Mouse (Mus musculus) CH12.LX (cell line): ENCODE results near the gene Gm867. TPM values are rescaled to one million over a fixed set of nuclear protein-coding genes. Genes with fewer than 3 reads are reported as not detected.
A peak's percentile ranks its signal among the peaks of the same experiment; 100 is the strongest.

Source experiments
- DNase-seq: peaks from one replicate; pipeline ENCODE4 v3.0.0-alpha.2; 2013; ENCODE audit errors: extremely low read depth
- H3K27ac ChIP-seq: 2 replicates; pipeline ENCODE4 v1.5.1; 2012; ENCODE audit warnings: low read depth, mild to moderate bottlenecking, control low read depth, moderate library complexity; ENCODE audit not compliant: insufficient read depth
- H3K27me3 ChIP-seq: replicated peaks from 2 replicates; pipeline ENCODE3; 2012; ENCODE audit warnings: inconsistent platforms
- H3K36me3 ChIP-seq, 2 experiments: replicated peaks in 1 of 2; 2 replicates each; pipeline versions ENCODE3 to v1.6.1; 2012; ENCODE audit warnings: inconsistent platforms in 1 of 2, low read length in 1 of 2, mild to moderate bottlenecking in 1 of 2, mixed read lengths in 1 of 2, moderate library complexity in 1 of 2; ENCODE audit not compliant: control insufficient read depth in 1 of 2, insufficient read depth in 1 of 2
- H3K4me1 ChIP-seq, 2 experiments: 2 replicates each; pipeline ENCODE4 v1.6.1; 2012; ENCODE audit warnings: inconsistent platforms in 1 of 2, moderate library complexity in 1 of 2; ENCODE audit not compliant: insufficient read depth in 2 of 2, control insufficient read depth in 1 of 2
- H3K4me2 ChIP-seq: 2 replicates; pipeline ENCODE4 v1.6.1; 2012; ENCODE audit warnings: low read depth, mild to moderate bottlenecking, control low read depth; ENCODE audit not compliant: poor library complexity, insufficient read depth, severe bottlenecking
- H3K4me3 ChIP-seq, 3 experiments: fragments of 150-350 bp in 1 of 3; sonication (generic) in 1 of 3; replicated peaks in 1 of 3; 2 replicates each; pipeline versions ENCODE3 to v1.5.1; 2011 to 2012; ENCODE audit warnings: low read depth in 2 of 3, low read length in 2 of 3, mild to moderate bottlenecking in 2 of 3, moderate library complexity in 2 of 3, control low read depth in 1 of 3, improper control_type of control experiment in 1 of 3, inconsistent platforms in 1 of 3, mixed read lengths in 1 of 3; ENCODE audit not compliant: poor library complexity in 1 of 3
- H3K79me2 ChIP-seq: replicated peaks from 2 replicates; pipeline ENCODE4 v1.6.1; 2012; ENCODE audit warnings: mild to moderate bottlenecking, moderate library complexity; ENCODE audit not compliant: control insufficient read depth, poor library complexity, insufficient read depth, severe bottlenecking; ENCODE audit errors: extremely low read depth
- H3K9ac ChIP-seq: 2 replicates; pipeline ENCODE4 v1.6.1; 2012; ENCODE audit warnings: low read depth, mild to moderate bottlenecking, control low read depth, moderate library complexity; ENCODE audit not compliant: insufficient read depth
- H3K9me3 ChIP-seq: replicated peaks from 2 replicates; pipeline ENCODE3; 2012; ENCODE audit warnings: low read length, inconsistent platforms, mixed read lengths
- BHLHE40 ChIP-seq: IDR thresholded peaks from 2 replicates; pipeline ENCODE4 v1.6.1; 2011; ENCODE audit warnings: mild to moderate bottlenecking, low read depth, low read length, improper control_type of control experiment
- CHD1 ChIP-seq: IDR thresholded peaks from 2 replicates; pipeline ENCODE4 v1.6.1; 2012; ENCODE audit warnings: low read depth, low read length, improper control_type of control experiment, inconsistent platforms
- CHD2 ChIP-seq: IDR thresholded peaks from 2 replicates; pipeline ENCODE4 v1.6.1; 2011; ENCODE audit warnings: low read length, improper control_type of control experiment
- ELF1 ChIP-seq: IDR thresholded peaks from 2 replicates; pipeline ENCODE4 v1.6.1; 2014; ENCODE audit warnings: low read depth, mild to moderate bottlenecking, inconsistent platforms, low read length, improper control_type of control experiment
- EP300 ChIP-seq: IDR thresholded peaks from 2 replicates; pipeline ENCODE4 v1.6.1; 2011; ENCODE audit warnings: low read length, improper control_type of control experiment
- ETS1 ChIP-seq: conservative IDR thresholded peaks from 2 replicates; pipeline ENCODE4 v1.6.1; 2012; ENCODE audit warnings: low read depth, mild to moderate bottlenecking, inconsistent platforms, low read length, improper control_type of control experiment, moderate library complexity
- GABPA ChIP-seq: IDR thresholded peaks from 2 replicates; pipeline ENCODE4 v1.6.1; 2012; ENCODE audit warnings: low read depth, low read length, improper control_type of control experiment, inconsistent platforms; ENCODE audit not compliant: insufficient replicate concordance
- HCFC1 ChIP-seq: IDR thresholded peaks from 2 replicates; pipeline ENCODE4 v1.6.1; 2012; ENCODE audit warnings: low read depth, mild to moderate bottlenecking, inconsistent platforms, low read length, improper control_type of control experiment
- KAT2A ChIP-seq: IDR thresholded peaks from 2 replicates; pipeline ENCODE4 v1.6.1; 2012; ENCODE audit warnings: low read length, improper control_type of control experiment, inconsistent platforms; ENCODE audit not compliant: insufficient replicate concordance
- MAX ChIP-seq: IDR thresholded peaks from 2 replicates; pipeline ENCODE4 v1.6.1; 2011; ENCODE audit warnings: low read length, improper control_type of control experiment
- MAZ ChIP-seq: IDR thresholded peaks from 2 replicates; pipeline ENCODE4 v1.6.1; 2012; ENCODE audit warnings: low read depth, mild to moderate bottlenecking, inconsistent platforms, low read length, improper control_type of control experiment, moderate library complexity
- MEF2A ChIP-seq: IDR thresholded peaks from 2 replicates; pipeline ENCODE4 v1.6.1; 2014; ENCODE audit warnings: low read depth, mild to moderate bottlenecking, inconsistent platforms, low read length, improper control_type of control experiment, borderline replicate concordance
- MXI1 ChIP-seq: IDR thresholded peaks from 2 replicates; pipeline ENCODE4 v1.6.1; 2011; ENCODE audit warnings: mild to moderate bottlenecking, low read depth, low read length, improper control_type of control experiment
- MYC ChIP-seq: IDR thresholded peaks from 2 replicates; pipeline ENCODE4 v1.6.1; 2011; ENCODE audit warnings: low read depth, mild to moderate bottlenecking, improper control_type of control experiment, low read length
- NELFE ChIP-seq: IDR thresholded peaks from 2 replicates; pipeline ENCODE4 v1.6.1; 2011; ENCODE audit warnings: low read depth, low read length, improper control_type of control experiment
- NRF1 ChIP-seq: IDR thresholded peaks from 2 replicates; pipeline ENCODE4 v1.6.1; 2014; ENCODE audit warnings: low read depth, mild to moderate bottlenecking, inconsistent platforms, low read length, improper control_type of control experiment, moderate library complexity
- POLR2A ChIP-seq: IDR thresholded peaks from 2 replicates; pipeline ENCODE4 v1.6.1; 2011; ENCODE audit warnings: low read depth, mild to moderate bottlenecking, improper control_type of control experiment, low read length
- POLR2AphosphoS2 ChIP-seq: IDR thresholded peaks from 2 replicates; pipeline ENCODE4 v1.6.1; 2011; ENCODE audit warnings: low read depth, low read length, improper control_type of control experiment
- RAD21 ChIP-seq: IDR thresholded peaks from 2 replicates; pipeline ENCODE4 v1.6.1; 2011; ENCODE audit warnings: low read depth, mild to moderate bottlenecking, low read length, improper control_type of control experiment, moderate library complexity
- RCOR1 ChIP-seq: conservative IDR thresholded peaks from 2 replicates; pipeline ENCODE4 v1.6.1; 2012; ENCODE audit warnings: low read depth, mild to moderate bottlenecking, inconsistent platforms, low read length, improper control_type of control experiment
- SIN3A ChIP-seq: IDR thresholded peaks from 2 replicates; pipeline ENCODE4 v1.6.1; 2012; ENCODE audit warnings: low read length, improper control_type of control experiment, inconsistent platforms
- SMC3 ChIP-seq: IDR thresholded peaks from 2 replicates; pipeline ENCODE4 v1.6.1; 2011; ENCODE audit warnings: low read depth, low read length, improper control_type of control experiment
- TBP ChIP-seq: conservative IDR thresholded peaks from 2 replicates; pipeline ENCODE4 v1.6.1; 2011; ENCODE audit warnings: low read depth, low read length, improper control_type of control experiment
- TCF12 ChIP-seq: IDR thresholded peaks from 2 replicates; pipeline ENCODE4 v1.6.1; 2014; ENCODE audit warnings: low read depth, mild to moderate bottlenecking, inconsistent platforms, low read length, improper control_type of control experiment
- UBTF ChIP-seq: IDR thresholded peaks from 2 replicates; pipeline ENCODE4 v1.6.1; 2012; ENCODE audit warnings: low read depth, mild to moderate bottlenecking, inconsistent platforms, low read length, improper control_type of control experiment, moderate library complexity
- USF1 ChIP-seq: IDR thresholded peaks from 2 replicates; pipeline ENCODE4 v1.6.1; 2014; ENCODE audit warnings: low read depth, mild to moderate bottlenecking, inconsistent platforms, low read length, improper control_type of control experiment
- ZKSCAN1 ChIP-seq: IDR thresholded peaks from 2 replicates; pipeline ENCODE4 v1.6.1; 2012; ENCODE audit warnings: low read depth, inconsistent platforms, low read length, improper control_type of control experiment, borderline replicate concordance
- ZMIZ1 ChIP-seq: IDR thresholded peaks from 2 replicates; pipeline ENCODE4 v1.6.1; 2012; ENCODE audit warnings: low read depth, mild to moderate bottlenecking, inconsistent platforms, low read length, improper control_type of control experiment
- ZNF384 ChIP-seq: IDR thresholded peaks from 2 replicates; pipeline ENCODE4 v1.6.1; 2012; ENCODE audit warnings: low read depth, low read length, improper control_type of control experiment, inconsistent platforms
- dilution Hi-C: fragments of 300-500 bp; cut with MboI; formaldehyde crosslinking; loops from 2 replicates; pipeline ENCODE4 v1.14.3; 2020; ENCODE audit warnings: low sequenced_read_pairs; ENCODE audit not compliant: extremely low pct_unique_long_range_greater_than_20kb, extremely low pct_ligation_motif_present
- in situ Hi-C: fragments of 300-500 bp; cut with MboI; formaldehyde crosslinking; loops from 3 replicates; pipeline ENCODE4 v1.14.3; 2019; ENCODE audit warnings: low sequenced_read_pairs, low pct_ligation_motif_present, low pct_unique_long_range_greater_than_20kb, mixed read lengths
- polyA plus RNA-seq: library from polyadenylated mRNA; unstranded; fragments of >175 nt; gene quantifications from 2 replicates; pipeline ENCODE4 v1.2.1, GENCODE M21; 2012; ENCODE audit warnings: low read depth; ENCODE audit not compliant: insufficient read length
- total RNA-seq, 2 experiments: library from RNA; depleted of rRNA; stranded (reverse); fragments of 300-350 nt in 1 of 2; fragments of >200 nt in 1 of 2; gene quantifications; 2 replicates each; pipeline ENCODE4 v1.2.3; 2012 to 2014

Gene Gm867
- total and polyA plus RNA-seq, 3 experiments: 0.42 to 3.5 TPM; not detected in 1

DNA sequence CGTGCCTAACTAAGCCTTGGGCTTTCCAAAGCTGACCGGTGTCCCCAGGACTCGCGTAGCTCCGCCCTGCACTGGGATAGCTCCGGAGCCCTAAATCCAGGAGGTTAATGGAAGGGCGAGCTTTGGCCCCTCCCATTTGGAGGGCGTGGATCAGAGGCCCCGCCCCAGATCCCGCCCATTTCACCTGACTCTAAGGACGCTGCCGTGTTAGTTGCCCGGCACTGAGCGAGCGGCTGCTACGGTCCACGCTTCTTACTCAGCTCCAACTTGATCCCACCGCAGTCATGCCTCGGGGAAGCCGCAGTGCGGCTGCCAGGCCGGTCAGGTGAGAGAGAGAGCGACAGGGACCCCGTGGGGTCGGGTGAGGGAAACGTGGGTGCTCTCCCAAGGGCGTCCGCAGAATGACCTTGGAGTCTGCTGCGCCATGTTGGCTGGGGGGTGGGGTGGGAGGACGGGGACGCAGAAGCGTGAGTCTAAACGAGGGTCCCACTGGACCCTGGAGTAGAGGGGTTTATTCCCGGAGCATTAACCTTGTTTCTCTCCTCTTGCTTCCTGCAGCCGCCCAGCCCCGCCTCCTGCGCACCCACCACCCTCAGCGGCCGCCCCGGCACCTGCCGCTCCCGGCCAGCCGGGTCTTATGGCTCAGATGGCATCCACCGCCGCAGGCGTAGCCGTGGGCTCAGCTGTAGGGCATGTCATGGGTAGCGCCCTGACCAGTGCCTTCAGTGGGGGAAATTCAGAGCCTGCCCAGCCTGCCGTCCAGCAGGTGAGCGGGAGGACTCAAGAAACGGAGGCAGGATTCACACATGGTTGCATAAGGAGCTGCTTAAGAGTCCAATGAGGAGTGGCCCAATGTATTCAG lies 4.6 kb downstream of the Gm867 start, which contains the start of gene Mmp11:
TSS of gene Mmp11 (minus strand) at position 817 of the 862 bp plus-strand sequence.
- TF ChIP-seq MAZ (peak; percentile 42; the same call in 1 of the 2 replicates), MXI1 (peak; percentile 85), POLR2AphosphoS2 (peak; percentile 62; the same call in 1 of the 2 replicates), CHD2 (peak; percentile 44; the same call in 1 of the 2 replicates), MAX (peak; percentile 35; the same call in 1 of the 2 replicates), GABPA (no peak), NELFE (peak; percentile 86), ELF1 (peak; percentile 47), RAD21 (no peak), USF1 (no peak), UBTF (no peak), RCOR1 (0 out of 2 replicates have a peak, but pooled peaks have one; percentile 42), POLR2A (peak; percentile 93), CHD1 (no peak), ZNF384 (no peak), MEF2A (0 out of 2 replicates have a peak, but pooled peaks have one; percentile 34), BHLHE40 (peak; percentile 76), TBP (peak; percentile 54; the same call in 1 of the 2 replicates), MYC (peak; percentile 62), SMC3 (no peak), HCFC1 (0 out of 2 replicates have a peak, but pooled peaks have one; percentile 29), ETS1 (no peak; the same call in 1 of the 2 replicates), KAT2A (no peak), NRF1 (0 out of 2 replicates have a peak, but pooled peaks have one; percentile 35), ZKSCAN1 (no peak), EP300 (no peak), ZMIZ1 (peak; percentile 87), SIN3A (peak; percentile 90), TCF12 (peak; percentile 71)
- no peaks in the 10 kb centered on the region for H3K79me2 ChIP-seq
- peaks cover 23 to 54% of the 10 kb centered on the region in 2 experiments for H3K4me1 ChIP-seq
- dilution Hi-C loops (no loop called here), in situ Hi-C loops (loop anchor here (5.0 kb wide), 1 partner anchor 39 kb away; no protein-coding TSS in a partner anchor)
- no peaks in the 10 kb centered on the region for H3K9me3 ChIP-seq
- H3K27ac ChIP-seq: peak within 1 kb of the TSS; percentile 99
- peaks cover 27% of the 10 kb centered on the region for H3K27me3 ChIP-seq
- H3K4me2 ChIP-seq: peak within 1 kb of the TSS; percentile 90
- H3K9ac ChIP-seq: peak within 1 kb of the TSS; percentile 75
- peaks cover 0 to 15% of the 10 kb centered on the region in 2 experiments for H3K36me3 ChIP-seq
- peak; percentile 84 for DNase-seq
- peak within 1 kb of the TSS; percentile 77 to 92 (median 80) for H3K4me3 ChIP-seq
